Mouse (Mus musculus) kidney, adult 2 months (tissue): ENCODE measurements around the gene Zfp617.

ENCODE experiments used
- CTCF ChIP-seq: fragments of 200-500 bp; conservative IDR thresholded peaks from 2 replicates; pipeline ENCODE4 v1.5.1; 2011; ENCODE audit warnings: low read depth, mild to moderate bottlenecking, control low read depth, low read length, moderate library complexity, mixed read lengths; ENCODE audit not compliant: insufficient read depth, insufficient read length
- POLR2A ChIP-seq: fragments of 200-500 bp; IDR thresholded peaks from one replicate; pipeline ENCODE4 v1.6.1; 2011; ENCODE audit warnings: low read depth, low read length, control low read depth

DNA sequence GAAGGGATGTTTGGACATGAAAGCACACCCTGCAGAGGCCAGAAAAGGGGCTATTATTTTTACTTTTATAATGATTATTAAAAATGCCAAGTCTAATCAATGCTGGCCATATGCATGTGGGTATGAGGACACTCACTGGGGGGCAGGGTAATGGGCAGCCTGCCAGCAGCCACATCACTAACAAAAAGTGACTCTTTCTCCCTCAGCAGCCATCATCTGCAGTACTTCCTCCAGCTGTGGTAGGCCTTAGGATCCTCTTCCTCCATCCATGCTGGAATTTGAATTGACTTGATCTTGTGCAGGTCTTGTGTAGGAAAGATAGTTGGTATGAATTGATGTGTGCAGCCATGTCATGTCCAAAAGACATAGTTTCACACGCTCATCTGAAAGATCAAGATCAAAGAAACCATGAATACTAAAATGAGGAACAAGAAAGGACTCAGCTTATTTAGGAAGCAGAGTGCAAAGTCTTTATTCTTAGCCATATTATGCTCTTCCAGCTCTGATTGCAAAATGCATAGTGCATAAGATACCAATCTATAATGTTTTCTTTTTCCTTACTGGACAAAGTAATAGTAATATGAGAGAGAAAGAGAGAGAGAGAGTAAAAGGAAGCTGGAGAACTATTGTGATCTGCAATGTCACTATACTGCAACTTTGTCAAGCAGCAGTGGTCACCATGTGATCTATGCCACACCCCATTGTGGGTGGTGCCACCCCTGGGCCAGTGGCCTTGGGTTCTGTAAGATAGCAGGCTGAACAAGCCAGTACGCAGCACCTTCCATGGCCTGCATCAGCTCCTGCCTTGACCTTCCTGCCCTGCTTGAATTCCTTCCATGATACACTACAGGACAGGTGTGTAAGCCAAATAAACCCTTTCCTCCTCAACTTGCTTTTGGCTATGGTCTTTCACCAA is 32.1 kb downstream of the Zfp617 start:
- TF ChIP-seq POLR2A (no peak), CTCF (no peak)
